Mouse (Mus musculus): ENCODE measurements at regions not wholly inside any gene's neighbourhood (a gene's known extent, or its start where the extent isn't known, plus 50 kb on each side); places are given as distances from the start of the nearest gene placed in this dataset.
"Not testable (repeated sequence)": the region's sequence is repeated elsewhere in the genome, so short reads cannot be mapped to it uniquely, and the experiment has no call there.

- no peak for DNase-seq (ENCODE audit: inconsistent ontology term)
These were observed 98.3 kb upstream of the Fam84a start for GRCm38 (mm10) chr12:14250124-14250523.

DNA sequence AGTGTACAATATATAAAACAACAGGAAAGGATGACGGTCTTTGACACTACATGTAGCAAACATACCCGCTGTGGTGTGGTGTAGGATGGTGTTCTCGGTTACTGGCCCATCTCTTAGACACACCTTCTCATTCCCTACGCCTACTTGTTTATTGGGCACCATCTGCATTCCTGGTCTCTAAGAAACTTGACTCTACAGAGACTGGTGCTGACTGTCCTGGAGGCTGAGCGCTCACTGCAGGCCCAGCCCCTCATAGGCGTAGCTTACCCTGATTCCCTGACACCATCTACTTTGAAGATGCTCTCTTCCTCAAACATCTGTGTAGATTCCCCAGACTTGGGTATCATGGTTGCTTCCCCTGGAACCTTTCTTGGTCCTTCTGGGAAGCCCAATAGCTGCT lies 90.9 kb upstream of the Fam84a start:
- DNase-seq (ENCODE audit: inconsistent ontology term): not testable (repeated sequence)

- DNase-seq (ENCODE audit: inconsistent ontology term): no peak
These were observed 85.8 kb upstream of the Fam84a start for GRCm38 (mm10) chr12:14237699-14238098.

GRCm38 (mm10) chr12:14235351-14235750 lies 83.5 kb upstream of the Fam84a start:
- DNase-seq (ENCODE audit: inconsistent ontology term): no peak

- no peak for DNase-seq (ENCODE audit: inconsistent ontology term)
These were observed 60.8 kb upstream of the Fam84a start for GRCm38 (mm10) chr12:14212618-14213017.

DNA sequence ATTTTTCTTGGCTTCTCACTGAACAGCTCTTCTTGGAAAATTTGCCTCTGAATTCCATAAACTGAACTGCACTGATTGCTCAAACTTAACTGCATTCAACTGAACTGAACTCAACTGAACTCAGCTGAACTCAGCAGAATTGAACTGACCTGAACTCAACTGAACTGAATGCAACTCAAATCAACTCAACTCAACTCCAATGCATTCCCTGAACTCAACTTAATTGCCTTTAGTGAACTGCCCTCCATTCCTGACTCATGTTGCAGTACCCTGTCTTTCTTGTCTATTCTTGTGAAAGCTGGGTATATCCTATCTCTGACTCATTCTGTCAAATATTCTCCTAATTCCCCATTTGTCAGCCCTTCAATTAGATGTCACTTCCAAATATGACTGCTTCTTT lies 58.0 kb upstream of the Fam84a start:
- peak; percentile 69 for DNase-seq (ENCODE audit: inconsistent ontology term)

DNA sequence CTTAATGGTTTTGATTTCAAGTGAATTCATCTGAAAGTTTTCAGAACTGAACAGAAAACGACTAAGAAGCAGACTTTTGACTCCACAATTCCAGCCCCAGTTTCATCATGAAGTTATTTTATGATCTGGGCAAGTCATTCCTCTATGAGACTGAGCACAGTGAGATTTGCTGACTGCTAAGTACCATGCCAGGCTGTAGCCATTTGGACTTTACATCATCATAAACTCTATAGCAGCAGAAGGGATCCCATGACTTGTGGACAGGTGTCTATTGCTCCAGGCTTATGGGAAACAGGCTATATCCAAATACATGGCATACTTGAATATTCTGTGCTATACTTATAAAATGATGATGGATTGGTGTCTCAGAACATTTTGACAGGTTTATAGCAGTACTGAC lies 55.4 kb upstream of the Fam84a start:
- DNase-seq (ENCODE audit: inconsistent ontology term): no peak

- DNase-seq (ENCODE audit: inconsistent ontology term): no peak
These were observed 52.6 kb upstream of the Fam84a start for GRCm38 (mm10) chr12:14204491-14204890.

Data from Muller cell, postnatal 12 days (primary cell).